Mouse (Mus musculus): Measurements from ENCODE around the gene Neurod4.

- TF ChIP-seq CTCF (conservative IDR thresholded peaks at IDR 0.05 in 1 of 2, IDR thresholded peaks at IDR 0.05 in 1 of 2; ENCODE audit: low read depth in 2 of 2, low read length in 2 of 2) (no peak), EP300 (IDR thresholded peaks at IDR 0.05; ENCODE audit: low read length) (no peak), MAFK (IDR thresholded peaks at IDR 0.05; ENCODE audit: insufficient replicate concordance, low read length) (no peak), ELF1 (IDR thresholded peaks at IDR 0.05; ENCODE audit: low read depth, low read length) (no peak), MYC (IDR thresholded peaks at IDR 0.05; ENCODE audit: low read depth, low read length) (no peak), BHLHE40 (IDR thresholded peaks at IDR 0.05; ENCODE audit: low read depth, low read length) (no peak)
Measured at GRCm38 (mm10) chr10:130280066-130280465, at the start of gene Neurod4.

All from CH12.LX (cell line).